Mouse (Mus musculus): ENCODE measurements around the gene Platr17. TPM values are rescaled to one million over a fixed set of nuclear protein-coding genes. Genes with fewer than 3 reads are reported as not detected.
"Not testable (repeated sequence)": the region's sequence is repeated elsewhere in the genome, so short reads cannot be mapped to it uniquely, and the experiment has no call there.

The Platr17 gene
- polyA plus RNA-seq, 1 experiment from 2014 or later = 0.36 TPM

- DNase-seq (ENCODE audit: low spot score); H3K4me2 ChIP-seq (ENCODE audit: low read depth, low read length); H3K4me3 ChIP-seq (ENCODE audit: low read depth, low read length); ATAC-seq (replicated peaks; ENCODE audit: insufficient number of reproducible peaks, low FRiP score, low TSS enrichment, low read depth); H3K27me3 ChIP-seq (ENCODE audit: control insufficient read depth, insufficient read depth, low read length); H3K36me3 ChIP-seq (replicated peaks; ENCODE audit: control insufficient read depth, insufficient read depth, low read depth, low read length); H3K4me1 ChIP-seq (ENCODE audit: control insufficient read depth, insufficient read depth, low read length); H3K27ac ChIP-seq (replicated peaks; ENCODE audit: low read depth, low read length); H3K9ac ChIP-seq (replicated peaks; ENCODE audit: low read length); H3K9me3 ChIP-seq (replicated peaks; ENCODE audit: control insufficient read depth, low read length): not testable (repeated sequence)
- 84% methylated on average over 4 of the region's 4 CpGs for WGBS
Observed at GRCm38 (mm10) chr17:33898193-33898592, 6.7 kb upstream of the Platr17 start.

DNA sequence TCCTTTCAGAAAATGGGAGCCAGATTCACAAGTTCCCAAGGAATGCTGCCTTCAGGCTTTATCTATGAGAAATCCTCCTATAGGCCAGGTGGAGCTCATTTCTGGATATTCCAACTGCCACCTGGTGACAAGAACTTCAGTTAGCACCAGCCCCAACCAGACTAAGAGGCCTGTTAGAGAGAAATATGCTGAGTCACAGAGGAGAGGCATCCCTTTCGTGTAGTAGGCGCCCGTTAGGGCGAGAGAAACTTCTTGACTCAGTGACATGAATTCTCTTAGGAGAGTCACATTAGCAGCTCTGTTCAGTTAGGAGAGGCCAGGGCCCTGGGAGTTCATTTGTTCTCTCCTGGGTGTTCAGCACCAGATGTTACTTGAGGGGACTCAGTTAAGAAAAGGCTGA lies 5.3 kb upstream of the Platr17 start:
- H3K4me3 ChIP-seq (ENCODE audit: low read depth, low read length) = no peak overlapping the region
- 79% methylated on average over 4 of the region's 4 CpGs for WGBS
- H3K27me3 ChIP-seq (ENCODE audit: control insufficient read depth, insufficient read depth, low read length) = no peaks in the 10 kb centered on the region
- no peak for DNase-seq (ENCODE audit: low spot score)
- no peak overlapping the region for H3K4me2 ChIP-seq (ENCODE audit: low read depth, low read length)
- H3K4me1 ChIP-seq (ENCODE audit: control insufficient read depth, insufficient read depth, low read length) = no peaks in the 10 kb centered on the region
- no peak overlapping the region for H3K27ac ChIP-seq (replicated peaks; ENCODE audit: low read depth, low read length)
- no peak overlapping the region for H3K9ac ChIP-seq (replicated peaks; ENCODE audit: low read length)
- no peaks in the 10 kb centered on the region for H3K9me3 ChIP-seq (replicated peaks; ENCODE audit: control insufficient read depth, low read length)
- H3K36me3 ChIP-seq (replicated peaks; ENCODE audit: control insufficient read depth, insufficient read depth, low read depth, low read length) = no peaks in the 10 kb centered on the region
- ATAC-seq (replicated peaks; ENCODE audit: insufficient number of reproducible peaks, low FRiP score, low TSS enrichment, low read depth) = no peak

DNA sequence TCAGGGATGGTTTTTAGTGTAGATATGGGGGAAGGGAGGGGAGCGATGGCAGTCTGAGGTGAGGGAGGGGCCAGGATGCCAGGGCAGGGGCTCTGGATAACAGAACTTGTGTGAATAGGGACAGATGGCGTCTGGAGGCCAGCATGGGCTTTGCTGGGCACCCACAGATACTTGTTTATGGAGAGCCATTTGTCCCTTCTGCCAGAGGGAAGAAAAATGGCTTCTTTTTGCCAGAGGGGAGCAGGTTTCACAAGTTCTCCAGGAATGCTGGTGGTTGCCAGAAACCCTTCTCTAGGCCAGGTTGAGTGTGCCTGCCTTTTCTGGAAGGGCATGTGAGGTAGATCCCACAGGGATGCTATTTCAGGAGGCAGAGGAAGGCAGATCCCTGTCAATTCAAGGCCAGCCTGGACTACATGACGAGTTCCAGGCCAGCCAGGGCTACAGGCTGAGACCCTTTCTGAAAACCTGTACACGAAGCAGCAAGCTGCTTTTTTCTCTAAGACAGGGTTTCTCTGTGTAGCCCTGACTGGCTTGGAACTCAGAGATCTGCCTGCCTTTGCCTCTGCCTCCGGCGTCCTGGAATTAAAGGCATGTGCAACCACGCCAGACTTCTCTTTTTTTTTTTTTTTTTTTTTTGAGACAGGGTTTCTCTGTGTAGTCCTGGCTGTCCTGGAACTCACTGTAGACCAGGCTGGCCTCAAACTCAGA lies 4.5 kb upstream of the Platr17 start:
- H3K9me3 ChIP-seq (replicated peaks; ENCODE audit: control insufficient read depth, low read length) = no peaks in the 10 kb centered on the region
- H3K9ac ChIP-seq (replicated peaks; ENCODE audit: low read length) = no peak overlapping the region
- no peak overlapping the region for H3K27ac ChIP-seq (replicated peaks; ENCODE audit: low read depth, low read length)
- no peaks in the 10 kb centered on the region for H3K36me3 ChIP-seq (replicated peaks; ENCODE audit: control insufficient read depth, insufficient read depth, low read depth, low read length)
- DNase-seq (ENCODE audit: low spot score) (no peak), ATAC-seq (replicated peaks; ENCODE audit: insufficient number of reproducible peaks, low FRiP score, low TSS enrichment, low read depth) (no peak)
- no peak overlapping the region for H3K4me2 ChIP-seq (ENCODE audit: low read depth, low read length)
- 69% methylated on average over 7 of the region's 7 CpGs for WGBS
- no peaks in the 10 kb centered on the region for H3K27me3 ChIP-seq (ENCODE audit: control insufficient read depth, insufficient read depth, low read length)
- no peak overlapping the region for H3K4me3 ChIP-seq (ENCODE audit: low read depth, low read length)
- H3K4me1 ChIP-seq (ENCODE audit: control insufficient read depth, insufficient read depth, low read length) = no peaks in the 10 kb centered on the region

DNA sequence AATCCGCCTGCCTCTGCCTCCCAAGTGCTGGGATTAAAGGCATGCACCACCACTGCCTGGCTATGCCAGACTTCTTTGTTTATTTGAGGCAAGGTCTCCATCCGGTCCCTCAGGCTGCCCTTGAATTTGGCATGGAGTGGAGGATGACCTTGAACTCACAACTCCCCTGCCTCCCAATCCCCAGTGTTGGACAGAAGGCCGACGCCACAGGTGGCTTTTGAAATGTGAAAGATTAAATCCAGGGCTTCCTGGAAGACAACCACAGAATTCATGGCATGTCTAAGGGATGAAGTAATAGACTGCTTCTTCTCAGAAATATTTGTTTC lies 4.0 kb upstream of the Platr17 start:
- H3K36me3 ChIP-seq (replicated peaks; ENCODE audit: control insufficient read depth, insufficient read depth, low read depth, low read length) = no peaks in the 10 kb centered on the region
- no peak overlapping the region for H3K4me3 ChIP-seq (ENCODE audit: low read depth, low read length)
- no peak overlapping the region for H3K9ac ChIP-seq (replicated peaks; ENCODE audit: low read length)
- H3K9me3 ChIP-seq (replicated peaks; ENCODE audit: control insufficient read depth, low read length) = no peaks in the 10 kb centered on the region
- H3K4me1 ChIP-seq (ENCODE audit: control insufficient read depth, insufficient read depth, low read length) = no peaks in the 10 kb centered on the region
- H3K27ac ChIP-seq (replicated peaks; ENCODE audit: low read depth, low read length) = no peak overlapping the region
- ATAC-seq (replicated peaks; ENCODE audit: insufficient number of reproducible peaks, low FRiP score, low TSS enrichment, low read depth) (no peak), DNase-seq (ENCODE audit: low spot score) (no peak)
- WGBS = 81% methylated on average over 4 of the region's 4 CpGs
- H3K27me3 ChIP-seq (ENCODE audit: control insufficient read depth, insufficient read depth, low read length) = no peaks in the 10 kb centered on the region
- H3K4me2 ChIP-seq (ENCODE audit: low read depth, low read length) = no peak overlapping the region

GRCm38 (mm10) chr17:33901653-33902052 lies 3.3 kb upstream of the Platr17 start:
- H3K9ac ChIP-seq (replicated peaks; ENCODE audit: low read length) = no peak overlapping the region
- no peak overlapping the region for H3K4me3 ChIP-seq (ENCODE audit: low read depth, low read length)
- H3K4me1 ChIP-seq (ENCODE audit: control insufficient read depth, insufficient read depth, low read length) = no peaks in the 10 kb centered on the region
- H3K36me3 ChIP-seq (replicated peaks; ENCODE audit: control insufficient read depth, insufficient read depth, low read depth, low read length) = no peaks in the 10 kb centered on the region
- H3K4me2 ChIP-seq (ENCODE audit: low read depth, low read length) = no peak overlapping the region
- no peak for ATAC-seq (replicated peaks; ENCODE audit: insufficient number of reproducible peaks, low FRiP score, low TSS enrichment, low read depth)
- H3K27ac ChIP-seq (replicated peaks; ENCODE audit: low read depth, low read length) = no peak overlapping the region
- DNase-seq (ENCODE audit: low spot score) = no peak
- no peaks in the 10 kb centered on the region for H3K9me3 ChIP-seq (replicated peaks; ENCODE audit: control insufficient read depth, low read length)
- 61% methylated on average over 4 of the region's 4 CpGs for WGBS
- no peaks in the 10 kb centered on the region for H3K27me3 ChIP-seq (ENCODE audit: control insufficient read depth, insufficient read depth, low read length)

- no peaks in the 10 kb centered on the region; the same call in 1 of the 2 replicates for H3K27me3 ChIP-seq (ENCODE audit: control insufficient read depth, insufficient read depth, low read length)
- no peaks in the 10 kb centered on the region for H3K4me1 ChIP-seq (ENCODE audit: control insufficient read depth, insufficient read depth, low read length)
- no peak overlapping the region for H3K4me2 ChIP-seq (ENCODE audit: low read depth, low read length)
- H3K9ac ChIP-seq (replicated peaks; ENCODE audit: low read length) = no peak overlapping the region
- no peak for ATAC-seq (replicated peaks; ENCODE audit: insufficient number of reproducible peaks, low FRiP score, low TSS enrichment, low read depth)
- H3K4me3 ChIP-seq (ENCODE audit: low read depth, low read length) = no peak overlapping the region
- H3K27ac ChIP-seq (replicated peaks; ENCODE audit: low read depth, low read length) = no peak overlapping the region
- H3K36me3 ChIP-seq (replicated peaks; ENCODE audit: control insufficient read depth, insufficient read depth, low read depth, low read length) = no peaks in the 10 kb centered on the region
- H3K9me3 ChIP-seq (replicated peaks; ENCODE audit: control insufficient read depth, low read length) = no peaks in the 10 kb centered on the region
- no peak for DNase-seq (ENCODE audit: low spot score)
- WGBS = 85% methylated on average over 4 of the region's 4 CpGs
Observed at GRCm38 (mm10) chr17:33902079-33902478, 2.9 kb upstream of the Platr17 start.

- H3K27ac ChIP-seq (replicated peaks; ENCODE audit: low read depth, low read length) = no peak overlapping the region
- H3K9me3 ChIP-seq (replicated peaks; ENCODE audit: control insufficient read depth, low read length) = no peaks in the 10 kb centered on the region
- H3K36me3 ChIP-seq (replicated peaks; ENCODE audit: control insufficient read depth, insufficient read depth, low read depth, low read length) = no peaks in the 10 kb centered on the region
- H3K27me3 ChIP-seq (ENCODE audit: control insufficient read depth, insufficient read depth, low read length) = no peaks in the 10 kb centered on the region; the same call in 1 of the 2 replicates
- 78% methylated on average over 7 of the region's 7 CpGs for WGBS
- no peaks in the 10 kb centered on the region for H3K4me1 ChIP-seq (ENCODE audit: control insufficient read depth, insufficient read depth, low read length)
- no peak overlapping the region for H3K9ac ChIP-seq (replicated peaks; ENCODE audit: low read length)
- ATAC-seq (replicated peaks; ENCODE audit: insufficient number of reproducible peaks, low FRiP score, low TSS enrichment, low read depth) = no peak
- H3K4me2 ChIP-seq (ENCODE audit: low read depth, low read length) = no peak overlapping the region
- DNase-seq (ENCODE audit: low spot score) = no peak
- H3K4me3 ChIP-seq (ENCODE audit: low read depth, low read length) = no peak overlapping the region
Observed at GRCm38 (mm10) chr17:33902491-33902890, 2.4 kb upstream of the Platr17 start.

- WGBS = 68% methylated on average over 6 of the region's 6 CpGs
- ATAC-seq (replicated peaks; ENCODE audit: insufficient number of reproducible peaks, low FRiP score, low TSS enrichment, low read depth); DNase-seq (ENCODE audit: low spot score): not testable (repeated sequence)
Observed at GRCm38 (mm10) chr17:33903911-33904651, 854 bp upstream of the Platr17 start.

More at GRCm38 (mm10) chr17:33903911-33904651, 854 bp upstream of the Platr17 start:
- not testable (repeated sequence) for H3K9ac ChIP-seq (replicated peaks; ENCODE audit: low read length); H3K4me1 ChIP-seq (ENCODE audit: control insufficient read depth, insufficient read depth, low read length); H3K27ac ChIP-seq (replicated peaks; ENCODE audit: low read depth, low read length); H3K27me3 ChIP-seq (ENCODE audit: control insufficient read depth, insufficient read depth, low read length); H3K36me3 ChIP-seq (replicated peaks; ENCODE audit: control insufficient read depth, insufficient read depth, low read depth, low read length); H3K9me3 ChIP-seq (replicated peaks; ENCODE audit: control insufficient read depth, low read length); H3K4me3 ChIP-seq (ENCODE audit: low read depth, low read length); H3K4me2 ChIP-seq (ENCODE audit: low read depth, low read length)
